Mouse (Mus musculus): ENCODE measurements around the gene Pde4b. TPM values are rescaled to one million over a fixed set of nuclear protein-coding genes. Genes with fewer than 3 reads are reported as not detected.

The Pde4b gene
- polyA plus RNA-seq, 1 experiment from 2014 or later, result 14.6 TPM

GRCm38 (mm10) chr4:102635258-102635657 is 547.9 kb downstream of the Pde4b start:
- H3K27me3 ChIP-seq (replicated peaks; ENCODE audit: control insufficient read depth, insufficient read depth, low read length), result no peaks in the 10 kb centered on the region
- H3K9ac ChIP-seq (ENCODE audit: low read length), result no peak overlapping the region
- WGBS, result 27% methylated on average over 9 of the region's 9 CpGs
- no peaks in the 10 kb centered on the region for H3K4me1 ChIP-seq (replicated peaks; ENCODE audit: control insufficient read depth, insufficient read depth, low read length)
- H3K4me2 ChIP-seq (ENCODE audit: low read length), result no peak overlapping the region
- ATAC-seq (replicated peaks; ENCODE audit: low FRiP score, low TSS enrichment, low read depth), result 0 out of 2 replicates have a peak, but pooled peaks have one; percentile 55
- peak overlapping the region; percentile 10; the same call in 1 of the 2 replicates for H3K27ac ChIP-seq (ENCODE audit: low read depth)
- DNase-seq (ENCODE audit: low spot score), result no peak
- H3K9me3 ChIP-seq (ENCODE audit: control insufficient read depth, low read length), result no peaks in the 10 kb centered on the region
- no peak overlapping the region for H3K4me3 ChIP-seq (ENCODE audit: low read depth, low read length)
- H3K36me3 ChIP-seq (ENCODE audit: control insufficient read depth, insufficient read depth, low read length), result no peaks in the 10 kb centered on the region

GRCm38 (mm10) chr4:102635944-102636343 is 548.6 kb downstream of the Pde4b start:
- no peak for DNase-seq (ENCODE audit: low spot score)
- H3K4me2 ChIP-seq (ENCODE audit: low read length), result no peak overlapping the region
- H3K36me3 ChIP-seq (ENCODE audit: control insufficient read depth, insufficient read depth, low read length), result no peaks in the 10 kb centered on the region
- no peaks in the 10 kb centered on the region for H3K4me1 ChIP-seq (replicated peaks; ENCODE audit: control insufficient read depth, insufficient read depth, low read length)
- ATAC-seq (replicated peaks; ENCODE audit: low FRiP score, low TSS enrichment, low read depth), result no peak
- no peak overlapping the region for H3K4me3 ChIP-seq (ENCODE audit: low read depth, low read length)
- H3K27me3 ChIP-seq (replicated peaks; ENCODE audit: control insufficient read depth, insufficient read depth, low read length), result no peaks in the 10 kb centered on the region
- H3K27ac ChIP-seq (ENCODE audit: low read depth), result no peak overlapping the region
- WGBS, result 56% methylated on average over 8 of the region's 8 CpGs
- no peak overlapping the region for H3K9ac ChIP-seq (ENCODE audit: low read length)
- no peaks in the 10 kb centered on the region for H3K9me3 ChIP-seq (ENCODE audit: control insufficient read depth, low read length)

- no peak for ATAC-seq (replicated peaks; ENCODE audit: low FRiP score, low TSS enrichment, low read depth)
- WGBS, result 68% methylated on average over 4 of the region's 4 CpGs
- Histone ChIP-seq H3K4me1 (replicated peaks; ENCODE audit: control insufficient read depth, insufficient read depth, low read length) (no peaks in the 10 kb centered on the region), H3K9me3 (ENCODE audit: control insufficient read depth, low read length) (no peaks in the 10 kb centered on the region), H3K4me2 (ENCODE audit: low read length) (no peak overlapping the region), H3K9ac (ENCODE audit: low read length) (no peak overlapping the region), H3K27ac (ENCODE audit: low read depth) (no peak overlapping the region), H3K4me3 (ENCODE audit: low read depth, low read length) (no peak overlapping the region), H3K36me3 (ENCODE audit: control insufficient read depth, insufficient read depth, low read length) (no peaks in the 10 kb centered on the region), H3K27me3 (replicated peaks; ENCODE audit: control insufficient read depth, insufficient read depth, low read length) (no peaks in the 10 kb centered on the region)
- DNase-seq (ENCODE audit: low spot score), result no peak
Observed at GRCm38 (mm10) chr4:102637348-102637910, 550.1 kb downstream of the Pde4b start.

GRCm38 (mm10) chr4:102640942-102641341 is 553.6 kb downstream of the Pde4b start:
- Histone ChIP-seq H3K9me3 (ENCODE audit: control insufficient read depth, low read length) (no peaks in the 10 kb centered on the region), H3K36me3 (ENCODE audit: control insufficient read depth, insufficient read depth, low read length) (no peaks in the 10 kb centered on the region), H3K4me3 (ENCODE audit: low read depth, low read length) (no peak overlapping the region), H3K4me2 (ENCODE audit: low read length) (no peak overlapping the region), H3K9ac (ENCODE audit: low read length) (no peak overlapping the region), H3K4me1 (replicated peaks; ENCODE audit: control insufficient read depth, insufficient read depth, low read length) (no peaks in the 10 kb centered on the region), H3K27ac (ENCODE audit: low read depth) (no peak overlapping the region), H3K27me3 (replicated peaks; ENCODE audit: control insufficient read depth, insufficient read depth, low read length) (no peaks in the 10 kb centered on the region)
- no peak for ATAC-seq (replicated peaks; ENCODE audit: low FRiP score, low TSS enrichment, low read depth)
- 88% methylated on average over 4 of the region's 4 CpGs for WGBS
- no peak for DNase-seq (ENCODE audit: low spot score)

GRCm38 (mm10) chr4:102644062-102644461 is 556.7 kb downstream of the Pde4b start:
- no peak for DNase-seq (ENCODE audit: low spot score)
- no peaks in the 10 kb centered on the region for H3K27me3 ChIP-seq (replicated peaks; ENCODE audit: control insufficient read depth, insufficient read depth, low read length)
- H3K4me3 ChIP-seq (ENCODE audit: low read depth, low read length), result no peak overlapping the region
- no peaks in the 10 kb centered on the region for H3K4me1 ChIP-seq (replicated peaks; ENCODE audit: control insufficient read depth, insufficient read depth, low read length)
- WGBS, result 82% methylated on average over 6 of the region's 6 CpGs
- no peak for ATAC-seq (replicated peaks; ENCODE audit: low FRiP score, low TSS enrichment, low read depth)
- no peak overlapping the region for H3K9ac ChIP-seq (ENCODE audit: low read length)
- no peaks in the 10 kb centered on the region for H3K9me3 ChIP-seq (ENCODE audit: control insufficient read depth, low read length)
- no peak overlapping the region for H3K27ac ChIP-seq (ENCODE audit: low read depth)
- H3K4me2 ChIP-seq (ENCODE audit: low read length), result no peak overlapping the region
- H3K36me3 ChIP-seq (ENCODE audit: control insufficient read depth, insufficient read depth, low read length), result no peaks in the 10 kb centered on the region

GRCm38 (mm10) chr4:102647056-102647455 is 559.7 kb downstream of the Pde4b start:
- Histone ChIP-seq H3K27me3 (replicated peaks; ENCODE audit: control insufficient read depth, insufficient read depth, low read length) (no peaks in the 10 kb centered on the region), H3K36me3 (ENCODE audit: control insufficient read depth, insufficient read depth, low read length) (no peaks in the 10 kb centered on the region), H3K4me3 (ENCODE audit: low read depth, low read length) (no peak overlapping the region), H3K9me3 (ENCODE audit: control insufficient read depth, low read length) (no peaks in the 10 kb centered on the region), H3K4me1 (replicated peaks; ENCODE audit: control insufficient read depth, insufficient read depth, low read length) (no peaks in the 10 kb centered on the region), H3K4me2 (ENCODE audit: low read length) (no peak overlapping the region), H3K27ac (ENCODE audit: low read depth) (no peak overlapping the region), H3K9ac (ENCODE audit: low read length) (no peak overlapping the region)
- no peak for ATAC-seq (replicated peaks; ENCODE audit: low FRiP score, low TSS enrichment, low read depth)
- no peak for DNase-seq (ENCODE audit: low spot score)
- 29% methylated on average over 2 of the region's 2 CpGs for WGBS

GRCm38 (mm10) chr4:102655331-102655730 is 568.0 kb downstream of the Pde4b start:
- no peak overlapping the region for H3K4me3 ChIP-seq (ENCODE audit: low read depth, low read length)
- H3K4me1 ChIP-seq (replicated peaks; ENCODE audit: control insufficient read depth, insufficient read depth, low read length), result no peaks in the 10 kb centered on the region
- H3K9ac ChIP-seq (ENCODE audit: low read length), result no peak overlapping the region

GRCm38 (mm10) chr4:102656494-102657036 is 569.2 kb downstream of the Pde4b start:
- H3K36me3 ChIP-seq (ENCODE audit: control insufficient read depth, insufficient read depth, low read length), result no peaks in the 10 kb centered on the region
- H3K27ac ChIP-seq (ENCODE audit: low read depth), result no peak overlapping the region
- no peaks in the 10 kb centered on the region for H3K9me3 ChIP-seq (ENCODE audit: control insufficient read depth, low read length)
- DNase-seq (ENCODE audit: low spot score), result peak; percentile 53
- no peak overlapping the region for H3K4me3 ChIP-seq (ENCODE audit: low read depth, low read length)
- 0 out of 2 replicates have a peak, but pooled peaks have one; percentile 62 for ATAC-seq (replicated peaks; ENCODE audit: low FRiP score, low TSS enrichment, low read depth)
- WGBS, result 8% methylated on average over 3 of the region's 3 CpGs
- no peaks in the 10 kb centered on the region for H3K4me1 ChIP-seq (replicated peaks; ENCODE audit: control insufficient read depth, insufficient read depth, low read length)
- H3K27me3 ChIP-seq (replicated peaks; ENCODE audit: control insufficient read depth, insufficient read depth, low read length), result no peaks in the 10 kb centered on the region
- H3K4me2 ChIP-seq (ENCODE audit: low read length), result no peak overlapping the region
- no peak overlapping the region for H3K9ac ChIP-seq (ENCODE audit: low read length)

More at GRCm38 (mm10) chr4:102655331-102655730, 568.0 kb downstream of the Pde4b start:
- H3K27me3 ChIP-seq (replicated peaks; ENCODE audit: control insufficient read depth, insufficient read depth, low read length), result no peaks in the 10 kb centered on the region
- H3K36me3 ChIP-seq (ENCODE audit: control insufficient read depth, insufficient read depth, low read length), result no peaks in the 10 kb centered on the region
- no peaks in the 10 kb centered on the region for H3K9me3 ChIP-seq (ENCODE audit: control insufficient read depth, low read length)
- ATAC-seq (replicated peaks; ENCODE audit: low FRiP score, low TSS enrichment, low read depth), result no peak
- DNase-seq (ENCODE audit: low spot score), result no peak
- H3K4me2 ChIP-seq (ENCODE audit: low read length), result no peak overlapping the region
- 84% methylated on average over 7 of the region's 7 CpGs for WGBS
- no peak overlapping the region for H3K27ac ChIP-seq (ENCODE audit: low read depth)

Data from intestine, embryonic 14.5 days (tissue).